Mouse (Mus musculus) gonadal fat pad, adult 2 months (tissue): Measurements from ENCODE around the gene Dnaja4. TPM values are rescaled to one million over a fixed set of nuclear protein-coding genes. Genes with fewer than 3 reads are reported as not detected.
"Not testable (repeated sequence)": the region's sequence is repeated elsewhere in the genome, so short reads cannot be mapped to it uniquely, and the experiment has no call there.

ENCODE experiments used
- DNase-seq: peaks from one replicate; pipeline ENCODE4 v3.0.0-alpha.2; 2012; ENCODE audit warnings: low read depth
- polyA plus RNA-seq: library from polyadenylated mRNA; depleted of rRNA; stranded (reverse); fragments of >200 nt; gene quantifications from 2 replicates; pipeline ENCODE4 v1.2.3, GENCODE M21; 2012; rRNA removed

Gene Dnaja4
- polyA plus RNA-seq = 24.6 and 34.2 TPM in 2 replicates

DNA sequence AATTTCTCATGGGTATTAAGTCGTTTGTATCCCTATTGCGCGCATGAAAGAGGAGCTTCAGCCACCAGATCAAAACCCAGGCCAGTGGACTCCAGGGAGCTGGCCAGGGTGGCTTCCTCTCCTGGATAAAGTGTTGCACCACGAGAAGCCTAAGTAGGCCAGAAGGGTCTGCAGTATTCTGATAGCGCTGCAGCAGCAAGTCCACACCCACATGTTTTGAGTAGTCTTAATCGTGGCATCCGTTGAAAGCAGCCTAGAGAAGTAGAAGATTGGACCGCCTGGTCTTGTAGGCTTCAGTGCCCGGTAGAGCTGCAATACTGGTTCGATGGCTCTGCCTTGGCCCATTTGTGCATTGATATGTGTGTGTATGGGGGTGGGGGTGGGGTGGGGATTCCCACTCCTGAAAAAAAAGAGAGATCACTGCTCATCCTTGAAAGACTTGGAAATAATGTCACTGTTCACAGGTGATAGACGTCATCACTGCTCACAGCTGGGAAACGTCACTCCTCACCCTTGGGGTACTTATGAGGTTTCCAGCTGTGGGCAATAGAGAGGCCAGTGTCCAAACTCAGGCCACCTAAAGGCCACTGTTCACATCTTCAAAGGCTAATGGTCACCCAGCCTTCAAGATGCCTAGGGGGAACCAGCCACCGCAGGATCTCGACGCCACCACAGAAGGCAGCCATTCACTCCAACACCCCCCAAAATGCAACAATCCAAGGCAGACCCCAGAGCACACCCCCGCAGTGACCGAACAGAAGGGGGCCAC lies at the start of gene Dnaja4:
Dnaja4 (plus strand) TSS at position 556 of the 769 bp plus-strand sequence.
- DNase-seq = no peak

- no peak for DNase-seq
These were observed 49.3 kb upstream of the Dnaja4 start for GRCm38 (mm10) chr9:54649360-54649759.

DNA sequence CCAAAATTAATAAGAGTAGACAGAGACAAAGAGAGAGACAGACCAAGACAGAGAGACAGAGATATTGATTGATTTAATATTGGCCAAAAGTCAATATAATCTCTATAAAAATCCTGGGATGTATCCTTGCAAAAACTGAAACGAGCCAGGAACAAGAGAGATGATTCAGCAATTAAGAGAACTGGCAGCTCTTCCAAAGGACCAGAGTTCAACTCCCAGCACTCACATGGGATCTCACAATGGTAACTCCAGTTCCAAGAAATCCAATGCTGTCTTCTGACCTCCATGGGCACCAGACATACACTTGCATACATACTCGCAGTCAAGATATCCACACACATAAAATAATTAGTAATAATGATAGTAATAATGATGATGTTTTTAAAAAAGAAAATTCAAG lies 45.9 kb upstream of the Dnaja4 start:
- DNase-seq = no peak

DNA sequence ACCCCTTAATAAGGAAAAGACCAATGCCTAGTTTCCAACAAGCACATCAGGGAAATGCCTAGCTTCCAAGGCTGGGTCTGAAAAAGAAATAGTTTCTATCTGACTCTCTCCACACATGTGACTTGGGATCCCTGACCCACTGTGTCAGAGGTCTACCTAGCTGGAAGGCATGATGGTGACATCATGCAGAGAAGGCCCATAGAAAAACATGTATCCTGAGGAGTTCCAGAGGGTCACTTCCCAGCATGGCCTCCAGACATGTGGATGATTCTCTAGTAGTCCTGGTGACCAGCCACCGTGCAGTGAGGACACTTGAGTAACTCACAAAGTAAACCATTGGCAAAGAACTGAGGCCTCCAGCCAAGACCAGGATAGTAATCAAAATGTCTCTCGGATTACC lies 42.8 kb upstream of the Dnaja4 start:
- DNase-seq = no peak

GRCm38 (mm10) chr9:54656402-54656801 lies 42.3 kb upstream of the Dnaja4 start:
- DNase-seq = no peak

DNA sequence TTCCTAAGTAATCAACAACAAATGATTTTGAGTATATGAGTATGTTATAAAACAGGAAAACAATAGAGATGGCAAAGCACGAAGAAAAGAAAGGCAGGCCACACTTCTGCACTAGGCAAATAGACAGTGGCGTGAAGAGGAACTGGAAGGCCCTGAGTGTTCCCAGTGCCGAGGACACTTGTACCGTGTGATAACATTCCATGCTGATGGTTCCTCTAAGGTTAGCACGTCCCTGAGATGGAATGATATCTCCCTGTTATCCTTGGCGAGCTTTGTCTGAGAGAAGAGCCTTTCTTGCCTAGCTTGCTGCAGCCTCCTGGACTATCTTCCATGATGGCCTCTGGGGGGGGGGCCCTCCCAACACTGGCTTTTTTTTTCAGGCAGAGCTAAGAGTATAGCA lies 39.9 kb upstream of the Dnaja4 start:
- DNase-seq = no peak

DNA sequence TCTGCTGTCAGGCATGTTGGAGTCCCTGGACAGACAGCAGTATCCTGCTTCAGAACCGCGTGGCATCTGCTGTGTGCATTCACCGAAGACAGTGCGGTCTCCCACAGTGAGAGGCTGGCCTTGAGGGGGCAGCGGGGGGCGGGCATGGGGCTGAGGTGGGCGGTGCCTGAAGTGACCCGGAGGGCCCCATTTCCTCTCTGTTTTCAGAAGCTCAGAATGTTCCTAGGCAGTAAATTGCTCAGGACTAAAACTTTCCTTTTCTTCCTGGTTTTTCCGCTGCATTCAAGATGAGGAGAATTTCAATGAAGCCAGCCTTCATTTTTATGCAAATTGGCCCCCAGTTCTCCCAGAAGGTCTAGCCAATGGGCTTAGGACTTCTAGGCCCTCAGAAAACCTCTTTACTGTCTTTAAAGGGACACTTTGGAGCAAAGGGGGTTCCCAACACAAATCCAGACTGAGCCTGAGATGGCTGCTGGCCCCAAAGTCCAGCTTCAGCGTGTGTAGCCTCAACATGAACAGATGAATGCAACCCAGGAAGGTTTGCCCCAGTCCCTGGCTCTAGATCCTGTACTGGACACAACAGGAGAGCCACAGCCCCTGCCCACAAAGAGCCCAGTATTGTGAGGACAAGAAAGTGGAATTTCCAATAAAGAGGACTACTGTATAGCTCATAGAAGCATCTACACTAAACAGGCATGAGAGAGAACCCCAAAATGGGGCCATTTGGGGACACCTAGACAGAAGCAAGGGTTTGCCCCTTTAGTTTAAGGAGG lies 36.9 kb upstream of the Dnaja4 start, which contains the start of gene Acsbg1:
Acsbg1 (minus strand) TSS at position 266 of the 773 bp plus-strand sequence.
- no peak for DNase-seq

DNA sequence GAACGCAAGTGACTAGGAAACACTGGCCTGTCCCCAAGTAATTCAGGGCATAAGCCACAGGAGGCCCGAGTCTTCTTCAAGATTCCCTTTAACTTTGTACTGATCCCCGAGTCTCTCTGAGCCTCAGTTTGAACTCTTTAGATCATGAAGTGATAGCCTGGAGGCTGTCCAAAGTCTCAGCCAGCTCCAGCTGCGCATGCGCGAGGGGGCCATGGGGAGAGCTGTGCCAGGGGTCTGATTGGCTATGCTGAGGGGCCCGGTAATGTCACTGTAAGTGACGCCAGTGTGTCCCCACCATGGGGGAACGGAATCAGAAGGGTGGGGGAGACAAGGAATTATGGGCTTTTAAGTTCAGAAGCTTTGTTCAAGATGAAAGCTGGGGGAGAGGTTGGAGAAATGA lies 34.3 kb upstream of the Dnaja4 start:
- DNase-seq = no peak

- DNase-seq = no peak
These were observed 32.6 kb upstream of the Dnaja4 start for GRCm38 (mm10) chr9:54666116-54666515.

DNA sequence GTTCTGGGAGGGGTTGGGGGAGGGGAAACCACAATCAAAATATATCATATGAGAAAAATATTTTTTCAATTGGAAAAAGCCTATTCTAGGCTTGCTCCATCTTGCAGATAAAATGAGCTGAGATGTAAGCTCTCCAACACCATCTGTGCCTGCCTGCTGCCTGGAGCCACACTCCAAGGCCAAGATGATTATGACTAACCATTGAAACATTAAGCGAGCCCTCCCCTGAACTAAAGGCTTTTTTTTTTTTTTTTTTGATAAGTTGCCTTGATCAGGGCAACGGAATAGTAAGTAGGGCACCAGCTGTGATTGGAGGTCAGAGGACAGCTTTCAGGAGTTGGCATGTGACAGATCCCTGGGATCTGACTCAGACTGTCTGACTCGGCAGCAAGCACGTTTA lies 30.2 kb upstream of the Dnaja4 start:
- no peak for DNase-seq

GRCm38 (mm10) chr9:54671962-54672361 lies 26.7 kb upstream of the Dnaja4 start:
- DNase-seq = no peak

DNA sequence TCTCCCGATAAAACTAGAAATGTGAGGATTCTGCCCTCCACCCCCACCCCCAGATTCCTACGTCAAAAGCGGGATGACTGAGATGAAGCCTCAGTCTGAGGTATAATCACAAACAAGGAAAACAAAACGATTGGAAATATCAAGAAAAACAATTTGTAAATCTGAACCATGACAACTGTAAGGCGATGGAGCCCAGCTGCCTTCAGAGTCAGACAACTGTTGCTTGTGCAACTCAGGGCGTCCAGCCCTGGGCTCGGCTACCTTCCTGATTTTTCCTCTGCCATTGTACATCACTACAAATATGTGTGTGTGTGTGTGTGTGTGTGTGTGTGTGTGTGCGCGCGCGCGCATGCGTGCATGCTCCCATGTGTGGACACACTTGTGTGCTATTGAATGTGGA lies 24.8 kb upstream of the Dnaja4 start:
- DNase-seq = no peak

GRCm38 (mm10) chr9:54676531-54676986 lies 22.1 kb upstream of the Dnaja4 start:
- DNase-seq = no peak

DNA sequence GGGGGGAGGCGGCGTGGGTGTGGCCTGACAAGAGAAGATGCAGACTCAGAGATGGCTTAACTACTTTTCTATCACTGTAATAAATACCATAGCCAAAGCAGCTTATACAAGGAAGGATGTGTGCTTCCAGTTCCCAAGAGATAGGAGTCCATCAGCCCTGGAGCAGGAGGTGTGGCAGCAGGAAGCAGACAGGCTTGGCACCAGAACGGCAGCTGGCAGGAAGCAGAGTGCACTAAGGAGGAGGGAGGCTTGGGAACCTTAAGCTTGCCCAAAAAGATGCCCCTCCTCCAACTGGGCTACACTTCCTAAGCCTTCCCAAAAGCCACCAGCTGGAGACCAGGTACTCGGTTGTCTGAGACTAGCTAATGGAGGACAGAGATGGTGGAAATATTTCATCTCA lies 15.8 kb upstream of the Dnaja4 start:
- DNase-seq = no peak

GRCm38 (mm10) chr9:54683814-54684605 lies 14.7 kb upstream of the Dnaja4 start:
- DNase-seq = peak; percentile 67

GRCm38 (mm10) chr9:54687246-54688236 lies 11.1 kb upstream of the Dnaja4 start:
- DNase-seq = no peak

DNA sequence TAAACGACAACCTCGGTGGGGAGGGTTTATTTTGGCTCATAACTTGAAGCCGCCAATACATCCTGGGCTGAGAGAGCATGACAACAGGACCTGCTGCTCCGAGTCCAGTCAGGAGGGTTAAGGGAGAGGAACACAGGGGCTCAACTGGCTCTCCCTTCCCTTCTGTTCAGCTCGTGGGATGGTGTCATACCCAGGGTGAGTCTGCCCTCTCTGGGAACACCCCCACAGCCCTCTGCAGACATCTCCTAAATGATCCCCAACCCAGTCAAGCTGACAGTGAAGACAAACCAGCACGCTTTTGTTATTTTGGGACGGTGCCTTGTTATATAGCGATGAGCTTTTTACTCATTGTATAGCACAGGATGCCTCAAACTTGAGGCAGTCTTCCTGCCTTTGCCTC lies 9.2 kb upstream of the Dnaja4 start:
- DNase-seq = no peak

- not testable (repeated sequence) for DNase-seq
These were observed 8.0 kb upstream of the Dnaja4 start for GRCm38 (mm10) chr9:54690697-54691096.

DNA sequence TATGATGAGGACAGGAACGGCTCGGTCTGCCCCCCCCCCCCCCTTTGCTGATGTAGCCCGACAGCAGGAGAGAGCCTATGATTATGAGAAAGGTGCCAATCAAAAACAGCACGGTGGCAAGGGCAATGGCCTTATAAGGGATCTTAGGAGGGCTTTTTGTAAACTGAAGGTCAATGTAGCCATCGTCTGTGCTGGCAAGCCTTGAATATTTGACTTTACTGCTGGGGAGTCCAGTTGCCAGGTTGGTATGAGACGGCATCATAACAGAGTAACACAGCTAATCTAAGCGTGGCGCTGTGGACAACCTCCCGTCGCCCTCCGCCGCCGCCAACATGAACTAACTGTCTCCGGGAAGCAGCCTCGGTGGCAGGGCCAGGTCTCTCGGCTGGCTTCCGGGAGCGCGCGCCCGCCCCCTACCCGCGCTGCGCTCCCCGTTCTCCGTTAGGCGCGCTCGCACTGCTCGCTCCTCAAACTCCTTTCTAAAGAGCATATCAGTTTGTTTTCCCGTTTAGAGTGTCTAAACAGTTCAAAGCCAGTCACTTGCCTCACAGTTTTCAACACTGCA lies 7.3 kb upstream of the Dnaja4 start:
- not testable (repeated sequence) for DNase-seq

GRCm38 (mm10) chr9:54699087-54699344 lies 343 bp downstream of the Dnaja4 start:
- no peak for DNase-seq
